Mouse (Mus musculus) T-cell, adult 2 months (primary cell): ENCODE results near the gene Cacng8.
"Not testable (repeated sequence)": the region's sequence is repeated elsewhere in the genome, so short reads cannot be mapped to it uniquely, and the experiment has no call there.

Experiments used
- DNase-seq: peaks from one replicate; pipeline ENCODE4 v3.0.0; 2022; ENCODE audit warnings: low spot score

The Cacng8 gene

GRCm38 (mm10) chr7:3387761-3388160 is 2.7 kb upstream of the Cacng8 start:
- DNase-seq: no peak

DNA sequence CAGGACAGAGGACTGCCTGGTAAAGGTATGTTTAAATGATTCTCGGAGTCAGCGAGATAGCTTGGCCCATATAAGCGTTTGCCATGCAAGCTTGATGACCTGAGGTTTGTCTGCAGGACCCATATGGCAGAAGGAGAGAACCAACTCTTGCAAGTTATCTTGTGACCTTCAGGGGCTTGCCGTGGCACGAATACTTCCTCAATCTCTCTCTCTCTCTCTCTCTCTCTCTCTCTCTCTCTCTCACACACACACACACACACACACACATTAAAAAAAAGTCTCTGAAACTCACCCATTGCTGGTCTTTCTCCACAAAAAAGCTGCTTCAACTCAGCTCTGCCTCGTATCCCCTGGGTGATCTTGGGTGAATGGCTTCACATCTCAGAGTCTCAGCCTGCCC is 1.6 kb upstream of the Cacng8 start:
- DNase-seq: no peak

DNA sequence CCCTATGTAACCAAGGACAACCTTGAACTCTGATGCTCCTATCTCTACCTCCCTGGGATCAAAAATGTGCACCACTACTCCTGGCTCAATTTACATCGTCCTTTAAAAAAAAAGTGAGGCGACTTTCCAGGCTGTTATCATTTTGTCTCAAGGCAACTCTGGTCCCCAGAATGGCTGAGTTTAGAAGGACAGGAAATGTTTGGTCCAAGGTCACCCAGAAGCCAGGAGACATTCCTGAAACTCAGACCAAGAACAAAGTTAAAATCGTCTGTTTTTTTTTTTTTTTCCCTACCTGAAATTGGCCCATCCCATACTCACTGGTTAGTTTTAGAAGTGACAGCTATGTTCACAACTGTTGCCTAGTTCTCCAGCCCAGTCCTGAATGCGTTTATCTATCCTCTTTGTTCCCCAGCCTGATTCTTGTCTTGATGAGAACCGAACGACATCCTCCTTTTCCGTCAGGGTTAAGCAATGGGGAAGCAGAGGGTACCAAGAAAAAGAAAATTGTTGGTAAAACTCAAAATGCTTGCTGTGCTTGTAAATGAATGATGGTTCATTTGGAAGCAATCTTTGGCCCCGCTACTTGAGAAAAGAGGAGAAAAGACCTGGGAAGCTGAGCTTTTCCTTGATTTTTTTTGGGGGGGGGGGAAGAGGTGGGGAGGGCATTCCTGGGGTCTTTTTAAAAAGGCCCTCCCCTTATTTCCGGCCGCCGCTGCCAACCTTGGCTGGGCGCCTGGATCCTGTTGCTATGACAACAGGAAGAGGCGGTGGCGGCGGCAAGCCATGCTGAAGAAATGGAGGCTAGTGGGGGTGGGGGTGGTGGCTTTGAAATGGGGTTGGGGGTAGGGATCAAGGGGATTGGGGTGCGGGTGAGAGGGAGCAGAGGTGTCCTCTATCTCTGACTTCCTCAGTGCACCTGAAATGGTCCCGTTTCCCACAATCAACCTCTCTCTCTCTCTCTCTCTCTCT is 755 bp upstream of the Cacng8 start:
- DNase-seq: no peak

DNA sequence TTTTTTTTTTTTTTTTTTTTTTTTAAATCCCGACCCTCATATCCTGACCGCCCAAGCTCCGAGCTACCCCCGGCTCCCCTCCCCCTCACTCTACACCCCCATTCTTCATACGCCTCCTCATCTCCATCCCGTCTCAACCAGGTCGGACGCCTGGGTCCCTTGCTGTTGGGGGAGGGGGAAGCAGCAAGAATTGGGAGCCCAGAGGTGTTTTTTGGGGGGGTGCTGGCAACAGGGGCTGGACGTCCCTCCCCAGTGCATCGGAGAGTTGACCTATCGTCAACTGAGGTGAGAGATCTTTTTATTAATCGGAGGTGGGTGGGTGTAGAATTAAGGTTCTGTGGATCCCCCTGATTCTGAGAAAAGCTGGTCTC is 583 bp downstream of the Cacng8 start:
- DNase-seq: no peak

- no peak for DNase-seq
Measured at GRCm38 (mm10) chr7:3391809-3392208, 1.3 kb downstream of the Cacng8 start.

DNA sequence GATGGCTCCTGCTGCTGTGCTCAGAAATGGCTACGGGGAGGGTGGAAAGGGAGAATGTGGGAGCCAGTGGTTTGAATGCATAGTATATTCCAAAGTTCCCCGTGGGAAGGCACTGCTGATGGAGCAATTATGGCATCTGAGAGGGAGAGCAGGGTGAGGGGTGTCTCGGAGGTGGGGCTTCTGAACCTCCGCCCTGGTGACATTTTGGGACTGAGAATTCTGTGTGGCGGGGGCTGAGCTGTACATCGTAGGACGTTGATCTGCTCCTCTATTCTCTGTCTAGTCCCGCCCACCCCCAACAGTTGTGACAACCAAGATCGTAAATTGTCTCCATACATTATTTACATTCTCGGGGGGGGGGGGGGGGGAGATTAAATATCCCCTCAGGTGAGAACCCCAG is 6.9 kb downstream of the Cacng8 start:
- DNase-seq: no peak

DNA sequence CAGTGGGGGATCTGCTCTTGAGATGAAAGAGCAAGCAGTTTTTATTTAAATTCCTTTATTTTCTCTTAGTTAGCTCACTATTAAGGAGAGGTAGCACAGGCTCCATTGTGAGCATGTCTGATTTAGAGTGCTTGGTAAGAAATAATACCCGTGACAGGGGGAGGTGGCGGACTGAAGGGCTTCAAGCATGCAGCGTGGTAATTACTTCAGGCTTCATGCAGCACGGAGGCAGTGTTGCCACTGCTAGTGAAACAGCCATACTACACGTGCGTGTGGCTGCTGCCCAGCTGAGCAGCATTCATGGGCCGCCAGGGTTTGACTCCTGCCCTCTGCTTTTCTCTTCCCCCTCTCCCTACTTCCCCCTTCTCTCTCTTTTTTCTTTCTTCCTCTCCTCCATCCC is 7.3 kb downstream of the Cacng8 start:
- DNase-seq: no peak

GRCm38 (mm10) chr7:3398363-3398762 is 7.9 kb downstream of the Cacng8 start:
- DNase-seq: not testable (repeated sequence)

DNA sequence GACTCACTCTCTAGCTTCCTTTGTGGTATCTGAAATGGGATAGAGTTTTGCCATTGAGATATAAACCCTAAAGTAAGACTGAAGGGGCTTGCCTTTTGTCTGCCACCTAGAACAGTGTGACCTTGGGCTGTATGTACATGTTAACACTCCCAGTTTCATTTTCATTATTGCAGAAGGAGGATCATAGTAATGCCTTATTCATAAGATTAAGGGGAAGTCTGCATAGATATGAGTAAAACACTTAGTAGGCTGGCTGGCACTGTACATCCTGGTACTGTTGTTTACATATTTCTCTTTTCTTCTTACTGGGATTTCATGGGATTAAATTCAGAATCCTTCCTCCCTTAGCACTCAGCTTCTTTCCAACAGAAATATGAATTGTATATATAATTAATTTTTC is 9.5 kb downstream of the Cacng8 start:
- no peak for DNase-seq

- no peak for DNase-seq
Measured at GRCm38 (mm10) chr7:3409729-3410520, 19.4 kb downstream of the Cacng8 start.

- no peak for DNase-seq
Measured at GRCm38 (mm10) chr7:3411160-3411941, 20.9 kb downstream of the Cacng8 start.

DNA sequence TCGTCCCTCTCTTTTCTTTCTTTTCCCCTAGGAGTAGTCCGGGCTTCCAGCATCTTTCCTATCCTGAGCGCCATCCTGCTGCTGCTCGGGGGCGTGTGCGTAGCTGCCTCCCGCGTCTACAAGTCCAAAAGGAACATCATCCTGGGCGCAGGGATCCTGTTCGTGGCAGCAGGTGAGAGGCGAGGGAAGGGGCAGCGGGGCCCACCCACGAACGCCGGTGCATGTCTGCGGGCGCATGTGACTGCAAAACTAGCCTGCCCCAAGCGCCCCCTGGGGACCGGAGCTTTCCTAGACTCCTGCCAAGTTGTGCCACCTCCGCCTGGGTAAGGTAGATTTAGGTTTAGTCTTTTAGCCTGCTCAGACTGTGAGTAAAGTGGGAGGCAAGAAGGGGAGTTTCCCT is 21.6 kb downstream of the Cacng8 start:
- DNase-seq: peak; percentile 32

- no peak for DNase-seq
Measured at GRCm38 (mm10) chr7:3414888-3415287, 24.4 kb downstream of the Cacng8 start.

DNA sequence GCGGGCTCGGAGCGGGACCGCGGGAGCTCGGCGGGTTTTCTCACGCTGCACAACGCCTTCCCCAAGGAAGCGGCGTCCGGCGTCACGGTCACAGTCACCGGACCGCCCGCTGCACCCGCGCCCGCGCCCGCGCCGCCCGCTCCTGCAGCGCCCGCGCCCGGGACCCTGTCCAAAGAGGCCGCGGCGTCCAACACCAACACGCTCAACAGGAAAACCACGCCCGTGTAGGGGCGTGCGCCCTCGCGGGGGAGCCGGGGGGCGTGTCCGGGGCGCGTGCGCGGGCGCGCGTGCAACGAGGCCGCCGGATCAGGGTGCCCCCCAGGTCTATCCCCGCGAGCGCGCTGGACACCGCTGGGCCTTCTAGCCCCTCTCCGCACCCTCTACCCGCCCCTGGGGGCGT is 24.9 kb downstream of the Cacng8 start:
- DNase-seq: peak; percentile 23

- DNase-seq: no peak
Measured at GRCm38 (mm10) chr7:3419941-3420340, 29.5 kb downstream of the Cacng8 start.

GRCm38 (mm10) chr7:3420466-3420865 is 30.0 kb downstream of the Cacng8 start:
- DNase-seq: peak; percentile 30

DNA sequence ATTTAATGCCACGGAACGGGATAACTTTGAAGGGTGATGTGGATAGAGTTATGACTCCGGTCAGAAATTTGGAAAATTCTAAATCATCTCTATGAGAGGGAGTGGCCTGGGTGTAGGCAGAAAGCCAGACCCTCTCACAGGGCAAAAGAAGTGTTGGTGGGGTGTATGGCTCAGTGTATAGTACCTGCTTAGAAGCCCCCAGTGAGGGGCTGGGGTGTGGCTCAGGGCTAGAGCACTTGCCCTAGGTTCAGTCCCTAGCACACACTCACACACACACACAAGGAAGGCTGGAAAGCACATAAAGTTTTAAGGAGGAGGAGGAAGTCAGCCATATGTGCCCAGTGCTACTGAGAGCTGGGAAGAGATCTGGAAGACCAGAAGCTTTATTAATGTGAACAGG is 30.8 kb downstream of the Cacng8 start:
- no peak for DNase-seq

DNA sequence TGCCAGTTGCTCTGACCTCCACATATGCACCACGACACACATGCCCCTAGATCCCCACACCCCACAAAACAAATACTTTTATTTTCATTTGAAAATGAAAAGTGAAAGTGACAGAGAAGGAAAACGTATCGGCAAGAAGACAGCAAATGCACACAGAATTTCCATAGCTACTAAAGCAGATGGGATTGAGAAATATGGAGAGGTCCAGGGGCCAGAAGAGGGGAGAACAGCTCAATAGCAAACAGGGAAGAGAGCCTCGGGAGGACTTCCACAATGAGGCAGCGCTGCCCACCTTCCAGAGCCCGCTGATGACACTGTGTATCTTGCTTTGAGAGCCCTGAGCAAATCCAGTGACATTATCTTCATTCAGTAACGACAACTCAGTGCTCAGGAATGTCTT is 31.6 kb downstream of the Cacng8 start:
- no peak for DNase-seq

- DNase-seq: no peak
Measured at GRCm38 (mm10) chr7:3423430-3423829, 32.9 kb downstream of the Cacng8 start.

- DNase-seq: no peak
Measured at GRCm38 (mm10) chr7:3423895-3424294, 33.4 kb downstream of the Cacng8 start, which contains the start of gene Cacng6. TSS of gene Cacng6 (plus strand) at chr7:3424195.

- no peak for DNase-seq
Measured at GRCm38 (mm10) chr7:3425141-3425540, 34.7 kb downstream of the Cacng8 start.

- no peak for DNase-seq
Measured at GRCm38 (mm10) chr7:3430161-3430560, 39.7 kb downstream of the Cacng8 start.
